Mouse (Mus musculus) heart, adult 9 months (tissue): ENCODE results near the gene Klhl40.
A peak's percentile ranks its signal among the peaks of the same experiment; 100 is the strongest.

Experiments
- DNase-seq, 2 experiments: peaks; one replicate each; pipeline ENCODE4 v3.0.0; 2022; ENCODE audit warnings: low spot score in 2 of 2

Gene Klhl40

GRCm38 (mm10) chr9:121778066-121778624, 738 bp downstream of the Klhl40 start:
- DNase-seq, result no peak

- DNase-seq, result no peak
Observed at GRCm38 (mm10) chr9:121784801-121785200, 7.4 kb downstream of the Klhl40 start.

- DNase-seq, result no peak
Observed at GRCm38 (mm10) chr9:121785261-121785660, 7.9 kb downstream of the Klhl40 start.

- no peak for DNase-seq
Observed at GRCm38 (mm10) chr9:121786359-121786758, 9.0 kb downstream of the Klhl40 start.

GRCm38 (mm10) chr9:121791206-121791605, 13.8 kb downstream of the Klhl40 start:
- DNase-seq, result peak; percentile 73 to 74

GRCm38 (mm10) chr9:121791757-121792521, 14.5 kb downstream of the Klhl40 start, which contains the start of gene Hhatl:
Hhatl (minus strand) TSS chr9:121792507.
- DNase-seq, result peak; percentile 33 to 47

GRCm38 (mm10) chr9:121794972-121795539, 17.6 kb downstream of the Klhl40 start:
- DNase-seq, result peak; percentile 36 to 69

GRCm38 (mm10) chr9:121797722-121798121, 20.3 kb downstream of the Klhl40 start:
- no peak for DNase-seq

- DNase-seq, result no peak
Observed at GRCm38 (mm10) chr9:121798887-121799520, 21.6 kb downstream of the Klhl40 start.

GRCm38 (mm10) chr9:121802747-121803146, 25.3 kb downstream of the Klhl40 start:
- DNase-seq, result no peak

- DNase-seq, result no peak
Observed at GRCm38 (mm10) chr9:121807546-121807945, 30.1 kb downstream of the Klhl40 start.

GRCm38 (mm10) chr9:121807947-121808346, 30.5 kb downstream of the Klhl40 start:
- no peak for DNase-seq

- DNase-seq, result no peak
Observed at GRCm38 (mm10) chr9:121808511-121808910, 31.1 kb downstream of the Klhl40 start.

- DNase-seq, result no peak
Observed at GRCm38 (mm10) chr9:121810081-121810821, 32.8 kb downstream of the Klhl40 start.

GRCm38 (mm10) chr9:121815183-121815582, 37.8 kb downstream of the Klhl40 start:
- DNase-seq, result no peak

- DNase-seq, result peak in 1 of 2 experiments; percentile 52
Observed at GRCm38 (mm10) chr9:121819073-121819770, 41.8 kb downstream of the Klhl40 start.

- no peak for DNase-seq
Observed at GRCm38 (mm10) chr9:121819771-121820471, 42.5 kb downstream of the Klhl40 start.

- no peak for DNase-seq
Observed at GRCm38 (mm10) chr9:121820765-121821164, 43.4 kb downstream of the Klhl40 start.

GRCm38 (mm10) chr9:121822585-121822991, 45.2 kb downstream of the Klhl40 start:
- DNase-seq, result no peak

- peak; percentile 25 to 32 for DNase-seq
Observed at GRCm38 (mm10) chr9:121823051-121823450, 45.6 kb downstream of the Klhl40 start.
